Mouse (Mus musculus) Patski (cell line): ENCODE results near the gene Ankrd55. TPM values are rescaled to one million over a fixed set of nuclear protein-coding genes. Genes with fewer than 3 reads are reported as not detected.

Experiments
- ATAC-seq: fragments of 100-300 bp; one replicate; pipeline ENCODE4 v1.8.0; 2021
- CTCF ChIA-PET: fragments of 350-600 bp; sonication (Branson Sonifier 250); formaldehyde crosslinking; loops from one replicate; lab custom pipeline; 2022; ENCODE audit warnings: inconsistent platforms; lab: Charles Lee
- POLR2A ChIA-PET: fragments of 350-600 bp; sonication (Branson Sonifier 250); formaldehyde crosslinking; loops from one replicate; lab custom pipeline; 2022; ENCODE audit warnings: antibody characterized with exemption, inconsistent platforms; lab: Charles Lee
- DNase-seq: peaks from one replicate; pipeline ENCODE4 v3.0.0-alpha.2; 2011; ENCODE audit warnings: low read depth, low spot score
- H3K27me3 ChIP-seq: fragments of 371-371 bp; one replicate; pipeline ENCODE4 v1.5.1; 2021
- CTCF ChIP-seq: fragments of 100-300 bp; IDR thresholded peaks from one replicate; pipeline ENCODE4 v1.5.1; 2021
- in situ Hi-C: fragments of 300-500 bp; cut with MboI; formaldehyde crosslinking; loops from 3 replicates; pipeline ENCODE4 v1.11.1; 2018; ENCODE audit warnings: low pct_unique_long_range_greater_than_20kb, mixed read lengths
- polyA plus RNA-seq: library from polyadenylated mRNA; unstranded; gene quantifications from one replicate; pipeline ENCODE4 v1.2.3, GENCODE M21; 2021

The Ankrd55 gene
- polyA plus RNA-seq, 1 experiment from 2014 or later = 1.2 TPM

DNA sequence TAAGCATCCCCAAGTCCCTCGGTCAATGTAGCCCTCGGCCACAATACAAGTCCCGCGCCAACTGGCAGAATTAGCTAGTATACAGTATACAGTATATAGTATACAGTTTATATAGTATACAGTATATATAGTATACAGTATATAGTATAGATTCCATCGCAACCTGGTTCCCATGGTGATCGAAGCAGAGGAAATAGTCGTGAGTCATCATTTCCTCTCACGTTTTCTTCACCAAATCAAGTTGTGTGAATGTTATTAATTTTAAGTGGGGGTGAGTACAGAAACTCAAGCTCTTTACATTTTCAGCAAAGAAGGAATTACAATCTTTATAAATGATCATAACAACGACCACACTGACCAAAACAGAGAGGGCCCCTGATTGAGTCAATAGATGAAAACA, 96.8 kb downstream of the Ankrd55 start:
- TF ChIP-seq CTCF = no peak
- in situ Hi-C loops = no loop called here
- ATAC-seq (no peak), DNase-seq (no peak)
- ChIA-PET POLR2A (no interaction called here), CTCF (no interaction called here)
- no peaks in the 10 kb centered on the region for H3K27me3 ChIP-seq

GRCm38 (mm10) chr13:112386494-112387075, 98.3 kb downstream of the Ankrd55 start:
- TF ChIP-seq CTCF = no peak
- peak; percentile 37 for DNase-seq
- H3K27me3 ChIP-seq = no peaks in the 10 kb centered on the region
- in situ Hi-C loops = no loop called here
- POLR2A ChIA-PET = interaction anchor here (0.5 kb wide), 1 partner anchor 59 kb away, joined by 3 read pairs; no protein-coding TSS in a partner anchor
- ATAC-seq = no peak
- CTCF ChIA-PET = interaction anchor here (1.0 to 1.9 kb wide), 7 partner anchors 10 to 80 kb away, joined by 3 to 9 read pairs (median 3); no protein-coding TSS in a partner anchor

DNA sequence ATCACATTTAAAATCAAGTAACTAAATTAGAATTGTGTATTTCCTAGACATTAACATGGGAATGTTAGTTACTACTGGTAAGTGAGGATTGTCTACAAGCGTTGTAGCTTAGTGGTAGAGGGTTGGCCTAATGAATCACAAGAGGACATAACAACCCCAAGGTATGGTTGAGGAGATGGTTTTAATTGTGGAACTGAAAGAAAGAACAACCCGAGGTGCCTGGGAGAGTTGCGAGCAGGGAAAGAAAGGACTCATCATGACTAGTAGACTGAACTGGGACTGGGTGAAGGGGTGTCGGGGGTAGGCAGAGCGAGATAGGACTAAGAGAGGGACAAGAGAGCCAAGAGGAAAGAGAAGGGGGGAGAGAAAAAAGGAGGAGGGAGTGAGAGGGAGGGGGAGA, 99.0 kb downstream of the Ankrd55 start:
- DNase-seq = no peak
- H3K27me3 ChIP-seq = no peaks in the 10 kb centered on the region
- TF ChIP-seq CTCF = no peak
- ChIA-PET CTCF (interaction anchor here (1.4 to 1.9 kb wide), 3 partner anchors 11 to 79 kb away, joined by 3 to 9 read pairs (median 4); no protein-coding TSS in a partner anchor), POLR2A (interaction anchor here (0.5 kb wide), 1 partner anchor 58 kb away, joined by 3 read pairs; no protein-coding TSS in a partner anchor)
- no peak for ATAC-seq
- in situ Hi-C loops = no loop called here

- no peak for TF ChIP-seq CTCF
- POLR2A ChIA-PET = interaction anchor here (1.0 kb wide), 1 partner anchor 22 kb away, joined by 3 read pairs; no protein-coding TSS in a partner anchor
- no peak for DNase-seq
- H3K27me3 ChIP-seq = no peaks in the 10 kb centered on the region
- in situ Hi-C loops = no loop called here
- no peak for ATAC-seq
- CTCF ChIA-PET = interaction anchor here (1.0 kb wide), 1 partner anchor 24 kb away, joined by 3 read pairs; no protein-coding TSS in a partner anchor
Measured at GRCm38 (mm10) chr13:112388176-112388575, 99.9 kb downstream of the Ankrd55 start.

- ChIA-PET CTCF (no interaction called here), POLR2A (no interaction called here)
- DNase-seq (no peak), ATAC-seq (no peak)
- in situ Hi-C loops = no loop called here
- TF ChIP-seq CTCF = no peak
- no peaks in the 10 kb centered on the region for H3K27me3 ChIP-seq
Measured at GRCm38 (mm10) chr13:112390206-112390605, 102.0 kb downstream of the Ankrd55 start.

GRCm38 (mm10) chr13:112391354-112391753, 103.1 kb downstream of the Ankrd55 start:
- ChIA-PET CTCF (no interaction called here), POLR2A (no interaction called here)
- no peak for DNase-seq
- in situ Hi-C loops = no loop called here
- H3K27me3 ChIP-seq = no peaks in the 10 kb centered on the region
- no peak for ATAC-seq
- TF ChIP-seq CTCF = no peak

- no peak for TF ChIP-seq CTCF
- POLR2A ChIA-PET = no interaction called here
- CTCF ChIA-PET = interaction anchor here (1.2 kb wide), 1 partner anchor 23 kb away, joined by 4 read pairs; no protein-coding TSS in a partner anchor
Measured at GRCm38 (mm10) chr13:112393356-112393755, 105.1 kb downstream of the Ankrd55 start.

DNA sequence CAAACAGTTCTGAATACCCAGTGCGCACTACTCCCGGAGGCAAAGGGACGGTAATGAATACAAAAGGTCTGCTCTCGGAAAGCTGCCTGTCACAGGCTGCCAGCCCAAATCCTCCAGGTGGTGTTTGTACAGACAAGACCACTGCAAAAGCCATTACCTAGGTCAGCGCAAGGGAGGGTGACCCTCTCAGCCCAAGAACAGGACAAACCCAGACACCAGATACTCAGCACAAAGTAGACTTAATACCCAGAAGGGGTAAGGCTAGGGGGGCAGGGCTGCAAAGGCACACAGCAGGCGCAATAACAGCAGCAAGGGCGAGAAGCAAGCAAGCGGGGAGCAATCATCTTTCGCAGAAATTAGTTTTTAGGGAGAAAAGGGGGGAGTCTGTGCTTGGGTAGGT, 106.0 kb downstream of the Ankrd55 start:
- no peak for TF ChIP-seq CTCF
- no peak for DNase-seq
- ChIA-PET POLR2A (no interaction called here), CTCF (no interaction called here)
- ATAC-seq = no peak
- H3K27me3 ChIP-seq = no peaks in the 10 kb centered on the region
- in situ Hi-C loops = no loop called here

More at GRCm38 (mm10) chr13:112393356-112393755, 105.1 kb downstream of the Ankrd55 start:
- no peaks in the 10 kb centered on the region for H3K27me3 ChIP-seq
- DNase-seq (no peak), ATAC-seq (no peak)
- in situ Hi-C loops = no loop called here

DNA sequence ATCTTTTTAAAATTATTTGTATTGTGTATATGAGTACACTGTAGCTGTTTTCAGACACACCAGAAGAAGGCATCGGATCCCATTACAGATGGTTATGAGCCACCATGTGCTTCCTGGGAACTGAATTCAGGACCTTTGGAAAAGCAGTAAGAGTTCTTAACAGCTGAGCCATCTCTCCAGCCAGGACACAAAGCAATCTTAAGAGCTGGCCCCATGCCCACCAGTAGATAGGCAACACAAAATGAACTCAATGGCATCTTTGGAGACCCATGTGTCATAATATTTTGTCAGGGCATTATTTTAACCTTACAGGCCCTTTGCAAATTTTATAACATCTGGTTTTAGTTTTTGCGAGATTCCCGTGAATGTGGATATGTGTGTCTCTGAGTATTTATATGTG, 116.5 kb downstream of the Ankrd55 start:
- ChIA-PET CTCF (no interaction called here), POLR2A (interaction anchor here (1.1 kb wide), 1 partner anchor 9 kb away, joined by 3 read pairs; no protein-coding TSS in a partner anchor)
- in situ Hi-C loops = no loop called here
- DNase-seq = no peak
- H3K27me3 ChIP-seq = no peaks in the 10 kb centered on the region
- ATAC-seq = no peak
- TF ChIP-seq CTCF = no peak

- no peak for TF ChIP-seq CTCF
- in situ Hi-C loops = no loop called here
- no peak for DNase-seq
- H3K27me3 ChIP-seq = no peaks in the 10 kb centered on the region
- CTCF ChIA-PET = no interaction called here
- POLR2A ChIA-PET = no interaction called here
- no peak for ATAC-seq
Measured at GRCm38 (mm10) chr13:112405184-112405583, 116.9 kb downstream of the Ankrd55 start.

- no peak for TF ChIP-seq CTCF
- ChIA-PET CTCF (no interaction called here), POLR2A (no interaction called here)
- H3K27me3 ChIP-seq = no peaks in the 10 kb centered on the region
- DNase-seq = no peak
- no peak for ATAC-seq
- in situ Hi-C loops = no loop called here
Measured at GRCm38 (mm10) chr13:112406618-112407017, 118.4 kb downstream of the Ankrd55 start.
